Mouse (Mus musculus) hindbrain, embryonic 12.5 days (tissue): ENCODE results near the gene Gabpb2. TPM values are rescaled to one million over a fixed set of nuclear protein-coding genes. Genes with fewer than 3 reads are reported as not detected.
A peak's percentile ranks its signal among the peaks of the same experiment; 100 is the strongest.

Source experiments
- ATAC-seq: fragments of 200-750 bp; cut with Nextera tagmentation; 2 replicates; pipeline ENCODE4 v1.8.0; 2017; ENCODE audit warnings: moderate TSS enrichment; ENCODE audit not compliant: low FRiP score
- H3K27ac ChIP-seq: fragments of 300-500 bp; sonication (generic); 2 replicates; pipeline ENCODE4 v1.5.1; 2016; ENCODE audit warnings: mild to moderate bottlenecking
- H3K27me3 ChIP-seq: fragments of 300-500 bp; sonication (generic); 2 replicates; pipeline ENCODE4 v1.6.1; 2016; ENCODE audit warnings: mild to moderate bottlenecking
- H3K36me3 ChIP-seq: fragments of 300-500 bp; sonication (generic); 2 replicates; pipeline ENCODE4 v1.6.1; 2016; ENCODE audit warnings: mild to moderate bottlenecking
- H3K4me1 ChIP-seq: fragments of 300-500 bp; sonication (generic); 2 replicates; pipeline ENCODE4 v1.6.1; 2016
- H3K4me2 ChIP-seq: fragments of 300-500 bp; sonication (generic); replicated peaks from 2 replicates; pipeline ENCODE4 v1.6.1; 2016; ENCODE audit warnings: mild to moderate bottlenecking
- H3K4me3 ChIP-seq: fragments of 300-500 bp; sonication (generic); 2 replicates; pipeline ENCODE4 v1.5.1; 2016; ENCODE audit warnings: mild to moderate bottlenecking
- H3K9ac ChIP-seq: fragments of 300-500 bp; sonication (generic); 2 replicates; pipeline ENCODE4 v1.6.1; 2016; ENCODE audit warnings: mild to moderate bottlenecking, moderate library complexity
- H3K9me3 ChIP-seq: fragments of 300-500 bp; sonication (generic); replicated peaks from 2 replicates; pipeline ENCODE4 v1.6.1; 2016; ENCODE audit warnings: mild to moderate bottlenecking
- WGBS: fragments of 180-500 bp; shearing (Covaris S2); methylation state at CpG from one replicate; pipeline ENCODE4 v1.1.7; 2016; 5-methylcytosine and 5-hydroxymethylcytosine counted together
- polyA plus RNA-seq: library from polyadenylated mRNA; unstranded; fragments of >200 nt; fragmentation: Nextera tagmentation; extraction: Ambion mirVana; gene quantifications from 2 replicates; pipeline ENCODE4 v1.2.1, GENCODE M21; 2016

The Gabpb2 gene
- polyA plus RNA-seq, 1 experiment from 2014 or later, result 10.8 TPM

DNA sequence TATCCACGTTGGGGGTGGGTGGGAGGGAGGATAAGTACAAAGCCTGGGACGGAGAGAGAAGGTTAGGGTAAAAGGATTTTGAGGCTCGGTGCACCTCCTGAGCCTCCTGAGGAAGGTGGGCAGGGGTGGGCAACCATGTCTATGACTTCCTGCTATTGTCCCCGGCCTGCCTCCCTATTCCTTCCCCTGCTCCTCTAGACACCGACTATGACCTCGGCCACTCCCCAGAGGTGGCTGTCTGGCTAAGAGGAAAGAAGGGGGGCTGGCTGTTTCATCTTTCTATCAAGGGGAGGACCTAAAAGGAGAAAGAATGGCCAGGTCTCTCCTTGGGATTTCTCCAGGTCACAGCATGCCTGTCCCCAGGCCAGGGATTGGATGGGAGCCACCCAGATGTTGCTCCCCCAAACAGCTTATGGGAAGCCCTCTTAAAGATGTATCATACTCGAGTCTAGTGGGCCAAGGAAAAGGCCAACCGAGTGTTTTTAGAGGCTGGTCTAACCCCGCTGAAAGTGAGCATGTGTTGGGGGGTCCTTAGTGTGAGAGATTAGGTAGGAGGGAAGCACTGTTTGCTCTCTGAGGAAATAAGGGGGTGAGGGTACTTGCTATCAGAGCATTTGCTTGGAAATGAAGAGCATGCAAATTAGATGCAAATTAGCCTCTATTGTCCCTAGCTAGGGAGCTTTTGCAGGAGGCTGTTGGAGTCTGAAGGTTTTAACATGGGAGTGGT is 55.9 kb downstream of the Gabpb2 start:
- Histone ChIP-seq H3K4me2 (peak overlapping the region; percentile 76), H3K4me1 (peaks cover 44% of the 10 kb centered on the region), H3K36me3 (peaks cover 28% of the 10 kb centered on the region), H3K4me3 (peak overlapping the region; percentile 88), H3K27me3 (peaks cover 2% of the 10 kb centered on the region; the same call in 1 of the 2 replicates), H3K27ac (peak overlapping the region; percentile 91), H3K9me3 (no peaks in the 10 kb centered on the region), H3K9ac (peak overlapping the region; percentile 92)
- 5% methylated on average over 9 of the region's 9 CpGs for WGBS
- no peak for ATAC-seq

DNA sequence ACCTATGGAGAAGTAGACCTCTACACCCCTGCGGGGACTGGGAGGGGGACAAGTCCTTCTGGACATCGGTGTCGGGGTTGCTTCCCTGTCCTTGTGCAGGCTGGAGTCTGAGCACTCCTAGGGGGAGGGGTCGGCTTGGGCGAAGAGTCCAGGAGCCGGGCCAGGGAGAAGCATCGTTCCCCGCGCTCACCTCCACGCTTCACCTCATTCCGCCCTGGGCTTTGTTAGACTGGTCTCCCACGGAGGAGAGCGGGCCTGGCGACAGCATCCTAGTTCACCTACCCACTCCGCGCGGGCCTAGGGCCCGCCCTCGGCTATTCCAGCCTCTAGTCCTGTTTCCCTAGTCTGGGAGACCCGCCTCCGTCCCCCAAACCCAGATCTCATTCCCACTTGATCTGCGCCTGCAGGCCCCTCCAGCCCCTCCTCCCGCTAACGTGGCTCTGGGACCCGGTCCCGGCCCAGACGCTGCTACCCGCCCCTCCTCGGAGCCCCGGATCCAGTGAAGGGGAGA is 56.6 kb downstream of the Gabpb2 start:
- Histone ChIP-seq H3K4me1 (peaks cover 44% of the 10 kb centered on the region), H3K9me3 (no peaks in the 10 kb centered on the region), H3K9ac (peak overlapping the region; percentile 92), H3K27ac (peak overlapping the region; percentile 91), H3K4me3 (peak overlapping the region; percentile 88), H3K36me3 (peaks cover 21% of the 10 kb centered on the region), H3K27me3 (peaks cover 2% of the 10 kb centered on the region; the same call in 1 of the 2 replicates), H3K4me2 (peak overlapping the region; percentile 76)
- WGBS, result 0% methylated on average over 29 of the region's 30 CpGs
- peak; percentile 29 for ATAC-seq

DNA sequence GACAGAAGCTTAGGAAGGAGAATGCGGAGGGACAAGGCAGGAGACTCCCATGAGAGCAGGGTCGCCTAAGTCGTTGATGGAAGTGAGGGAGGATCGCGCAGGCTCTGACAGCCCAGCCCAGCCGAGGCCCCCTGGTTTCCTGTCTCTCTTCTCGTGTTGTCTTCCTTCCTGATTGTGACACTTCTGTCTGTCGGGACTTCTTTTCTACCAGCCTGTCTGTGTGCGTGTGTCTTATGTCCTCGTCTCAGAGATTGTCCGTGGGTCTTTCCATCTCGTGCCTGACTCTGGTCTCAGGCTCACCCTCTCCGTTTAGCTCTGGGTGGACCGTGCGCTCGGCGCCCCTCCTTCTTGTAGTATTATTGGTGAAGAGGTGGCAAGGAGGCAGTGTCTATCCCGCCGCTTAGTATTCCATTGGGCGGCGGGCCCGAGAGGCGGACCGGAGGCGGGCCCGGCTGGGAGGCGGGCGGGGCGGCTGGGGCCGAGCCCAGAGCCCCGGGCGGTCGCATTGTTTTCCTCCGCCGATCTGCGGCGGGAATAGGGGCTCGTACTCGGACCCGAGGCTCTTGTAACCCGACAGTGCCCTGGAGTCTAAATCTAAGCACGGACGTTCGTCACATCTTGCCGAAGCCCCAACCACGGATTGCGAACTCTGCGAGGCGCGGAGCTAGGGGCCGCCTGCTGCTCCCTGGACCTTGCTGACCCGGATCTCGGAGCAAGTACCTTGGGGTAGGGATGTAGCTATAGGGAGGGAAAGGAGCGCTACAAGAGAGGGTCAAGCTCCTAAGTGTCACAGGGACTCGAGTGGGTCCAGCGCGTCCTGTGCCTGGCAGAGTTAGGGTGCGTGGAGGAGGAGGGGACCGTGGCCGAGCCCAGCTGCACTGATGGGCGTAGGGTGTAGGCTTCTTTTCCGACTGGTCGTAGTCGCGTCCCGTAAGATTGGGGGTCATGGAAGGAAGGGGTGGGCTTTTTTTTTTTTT is 57.4 kb downstream of the Gabpb2 start, which contains the start of gene Sema6c:
Gene Sema6c, plus strand, starts transcription at position 471 of the 977 bp plus-strand sequence.
- Histone ChIP-seq H3K9ac (peak within 1 kb of the TSS; percentile 92), H3K4me3 (peak within 1 kb of the TSS; percentile 88), H3K36me3 (peaks cover 13% of the 10 kb centered on the region), H3K27ac (peak within 1 kb of the TSS; percentile 91), H3K4me2 (peak within 1 kb of the TSS; percentile 76), H3K27me3 (peaks cover 2% of the 10 kb centered on the region; the same call in 1 of the 2 replicates), H3K9me3 (no peaks in the 10 kb centered on the region), H3K4me1 (peaks cover 44% of the 10 kb centered on the region)
- WGBS, result under 1% methylated on average over 66 of the region's 66 CpGs
- peak; percentile 96 for ATAC-seq

DNA sequence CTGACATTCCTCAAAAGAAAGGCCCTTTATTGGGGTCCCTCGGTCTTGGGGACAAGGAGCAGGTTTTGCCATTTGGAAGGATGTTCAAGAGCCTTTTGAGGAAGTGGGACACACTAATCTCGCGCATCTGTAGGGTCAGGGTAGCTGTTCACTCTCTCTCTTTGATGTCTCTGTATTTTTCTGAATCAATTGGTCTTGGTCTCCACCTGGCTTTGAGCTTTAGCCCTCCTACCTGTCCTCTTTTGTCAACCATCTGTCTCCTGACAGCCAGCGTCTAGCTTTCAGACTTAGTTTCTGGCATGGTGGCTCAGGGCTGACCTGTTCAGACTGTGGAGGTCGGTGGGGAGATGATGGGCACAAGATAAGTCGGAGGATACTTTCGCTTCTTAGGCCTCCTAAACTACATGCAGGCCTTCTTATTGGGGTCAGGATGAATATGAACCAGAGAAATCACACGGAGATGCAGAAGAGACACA is 58.2 kb downstream of the Gabpb2 start:
- peaks cover 6% of the 10 kb centered on the region for H3K36me3 ChIP-seq
- H3K9ac ChIP-seq, result peak overlapping the region; percentile 92
- 14% methylated on average over 8 of the region's 8 CpGs for WGBS
- peaks cover 41% of the 10 kb centered on the region for H3K4me1 ChIP-seq
- ATAC-seq, result no peak
- H3K27me3 ChIP-seq, result peaks cover 2% of the 10 kb centered on the region; the same call in 1 of the 2 replicates
- peak overlapping the region; percentile 91; the same call in 1 of the 2 replicates for H3K27ac ChIP-seq
- peak overlapping the region; percentile 88 for H3K4me3 ChIP-seq
- no peaks in the 10 kb centered on the region for H3K9me3 ChIP-seq
- H3K4me2 ChIP-seq, result peak overlapping the region; percentile 76

DNA sequence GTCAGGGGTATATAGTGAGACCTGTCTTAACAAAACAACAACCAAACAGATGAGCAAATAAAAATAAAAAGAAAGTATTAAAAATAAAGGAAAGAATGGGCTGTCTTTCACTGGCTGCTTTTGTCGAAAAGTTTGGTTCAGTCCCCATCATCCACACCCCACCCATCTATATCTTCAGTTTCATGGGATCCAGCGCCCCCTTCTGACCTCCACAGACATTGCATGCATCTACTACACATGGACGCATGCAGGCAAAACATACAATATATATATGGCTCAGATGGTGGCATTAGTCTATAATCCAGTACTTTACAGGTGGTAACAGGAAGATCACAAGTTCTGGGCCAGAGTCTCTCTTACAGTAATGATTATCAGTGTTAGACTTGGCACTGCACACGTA is 63.8 kb downstream of the Gabpb2 start:
- WGBS, result 59% methylated on average over 4 of the region's 4 CpGs

DNA sequence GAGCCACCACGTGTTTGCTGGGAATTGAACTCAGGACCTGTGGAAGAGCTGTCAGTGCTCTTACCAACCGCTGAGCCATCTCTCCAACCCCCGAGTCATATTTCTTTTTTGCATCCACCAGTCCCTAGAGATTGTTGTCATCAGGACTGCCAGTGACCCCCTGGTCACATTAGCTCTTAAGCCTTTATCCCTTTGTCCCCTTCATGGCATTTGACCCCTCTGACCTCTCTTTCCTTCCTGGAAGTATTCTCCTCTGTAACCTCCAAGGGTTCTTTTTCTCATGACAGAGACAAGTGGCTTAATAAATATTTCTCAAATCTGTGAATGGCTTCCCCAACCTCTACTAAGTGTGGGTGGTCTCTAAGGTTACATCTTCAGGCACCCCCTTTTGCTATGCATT is 69.8 kb downstream of the Gabpb2 start:
- Histone ChIP-seq H3K27ac (no peak overlapping the region), H3K9me3 (no peaks in the 10 kb centered on the region), H3K36me3 (no peaks in the 10 kb centered on the region), H3K27me3 (no peaks in the 10 kb centered on the region), H3K4me3 (no peak overlapping the region), H3K4me1 (no peaks in the 10 kb centered on the region), H3K4me2 (no peak overlapping the region), H3K9ac (no peak overlapping the region)
- 48% methylated on average over 3 of the region's 3 CpGs for WGBS
- ATAC-seq, result no peak

More for the DNA sequence above, 63.8 kb downstream of the Gabpb2 start:
- H3K9me3 ChIP-seq, result no peaks in the 10 kb centered on the region
- H3K4me2 ChIP-seq, result no peak overlapping the region
- no peak overlapping the region for H3K4me3 ChIP-seq
- no peaks in the 10 kb centered on the region for H3K36me3 ChIP-seq
- H3K9ac ChIP-seq, result no peak overlapping the region
- ATAC-seq, result no peak
- H3K4me1 ChIP-seq, result no peaks in the 10 kb centered on the region
- peaks cover 2% of the 10 kb centered on the region; the same call in 1 of the 2 replicates for H3K27me3 ChIP-seq
- no peak overlapping the region for H3K27ac ChIP-seq

DNA sequence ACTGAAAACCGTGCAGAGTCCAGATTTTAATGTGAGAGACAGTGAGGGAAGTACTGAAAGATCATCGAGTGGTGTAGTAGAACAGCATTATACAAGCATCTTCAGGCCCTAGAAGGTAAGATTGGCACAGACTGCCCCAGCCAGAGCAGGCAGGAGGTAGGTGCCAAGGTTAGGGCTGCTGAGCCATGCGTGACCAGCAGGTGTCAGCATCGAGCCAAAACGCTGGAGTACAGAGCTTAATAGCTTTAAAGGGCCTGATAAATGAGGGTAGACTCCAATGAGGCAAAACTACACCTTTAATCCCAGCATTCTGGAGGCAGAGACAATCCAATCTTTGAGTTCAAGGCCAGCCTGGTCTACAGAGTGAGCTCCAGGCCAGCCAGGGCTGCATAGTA is 75.1 kb downstream of the Gabpb2 start:
- WGBS, result 10% methylated on average over 5 of the region's 5 CpGs
- Histone ChIP-seq H3K4me2 (no peak overlapping the region), H3K27me3 (no peaks in the 10 kb centered on the region), H3K4me3 (no peak overlapping the region), H3K9me3 (no peaks in the 10 kb centered on the region), H3K9ac (no peak overlapping the region), H3K36me3 (peaks cover 19% of the 10 kb centered on the region), H3K4me1 (0 out of 2 replicates have a peak, but pooled peaks cover 3% of the 10 kb centered on the region), H3K27ac (no peak overlapping the region)
- ATAC-seq, result peak; percentile 79

DNA sequence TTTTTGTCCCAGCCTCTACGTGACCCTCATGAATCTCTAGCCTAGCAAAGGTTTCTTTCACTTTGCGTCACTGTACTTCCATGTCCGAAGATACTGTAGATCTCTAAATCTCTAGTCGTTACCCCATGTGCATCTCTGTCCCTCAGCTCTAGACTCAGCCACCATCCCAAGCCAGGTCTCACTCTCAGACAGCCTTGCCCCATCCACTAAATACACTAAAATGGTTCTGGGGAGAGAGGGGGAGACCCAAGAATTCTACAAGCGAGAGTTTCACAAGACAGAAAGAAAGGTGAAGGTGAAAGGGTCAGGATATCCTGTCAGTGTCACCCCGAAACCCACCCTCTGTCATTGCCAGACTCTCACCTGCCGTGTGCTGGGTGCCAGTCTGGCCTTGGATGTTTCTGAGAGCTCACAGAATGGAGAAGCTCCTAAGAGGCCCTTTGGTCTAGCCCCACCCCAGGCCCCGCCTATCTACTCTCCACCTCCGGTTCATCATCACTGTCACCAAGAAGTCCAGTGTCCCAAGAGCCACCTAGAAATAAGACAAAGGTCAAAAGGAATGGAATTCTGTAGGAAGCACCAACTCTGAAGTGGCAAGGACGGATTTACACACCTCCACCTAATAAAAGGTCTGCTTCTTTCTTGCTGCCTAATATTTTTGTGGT is 75.6 kb downstream of the Gabpb2 start, which contains the start of gene Tnfaip8l2:
Gene Tnfaip8l2, minus strand, starts transcription at position 409 of the 665 bp plus-strand sequence.
- Histone ChIP-seq H3K27ac (no peak within 1 kb of the TSS), H3K9ac (no peak within 1 kb of the TSS), H3K9me3 (no peaks in the 10 kb centered on the region), H3K27me3 (no peaks in the 10 kb centered on the region), H3K4me1 (0 out of 2 replicates have a peak, but pooled peaks cover 3% of the 10 kb centered on the region), H3K4me3 (no peak within 1 kb of the TSS), H3K4me2 (no peak within 1 kb of the TSS), H3K36me3 (peaks cover 19% of the 10 kb centered on the region)
- ATAC-seq, result no peak
- WGBS, result 84% methylated on average over 10 of the region's 10 CpGs

DNA sequence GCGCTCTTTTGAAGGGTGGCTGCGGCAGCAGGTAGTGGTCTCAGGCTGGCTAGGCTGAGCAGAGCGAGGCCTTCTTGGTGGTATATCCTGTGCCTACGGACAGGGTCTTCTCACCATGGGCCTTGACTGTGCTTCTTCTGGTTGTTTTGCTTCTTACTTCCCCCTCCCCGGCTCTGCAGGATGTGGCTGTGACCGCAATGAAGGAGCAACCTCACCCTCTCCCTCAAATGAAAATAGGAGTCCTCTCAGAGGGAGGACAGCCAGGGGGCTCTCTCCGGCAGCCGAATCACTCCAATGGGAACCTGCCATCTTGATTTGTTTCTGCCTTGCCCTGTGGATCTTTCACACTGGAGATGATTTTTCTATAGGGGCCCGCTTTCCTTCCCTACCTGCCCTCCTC is 76.2 kb downstream of the Gabpb2 start:
- Histone ChIP-seq H3K4me2 (no peak overlapping the region), H3K27me3 (no peaks in the 10 kb centered on the region), H3K36me3 (peaks cover 19% of the 10 kb centered on the region), H3K4me3 (no peak overlapping the region), H3K9ac (no peak overlapping the region), H3K27ac (no peak overlapping the region), H3K4me1 (0 out of 2 replicates have a peak, but pooled peaks cover 3% of the 10 kb centered on the region), H3K9me3 (no peaks in the 10 kb centered on the region)
- 94% methylated on average over 9 of the region's 9 CpGs for WGBS
- no peak for ATAC-seq

DNA sequence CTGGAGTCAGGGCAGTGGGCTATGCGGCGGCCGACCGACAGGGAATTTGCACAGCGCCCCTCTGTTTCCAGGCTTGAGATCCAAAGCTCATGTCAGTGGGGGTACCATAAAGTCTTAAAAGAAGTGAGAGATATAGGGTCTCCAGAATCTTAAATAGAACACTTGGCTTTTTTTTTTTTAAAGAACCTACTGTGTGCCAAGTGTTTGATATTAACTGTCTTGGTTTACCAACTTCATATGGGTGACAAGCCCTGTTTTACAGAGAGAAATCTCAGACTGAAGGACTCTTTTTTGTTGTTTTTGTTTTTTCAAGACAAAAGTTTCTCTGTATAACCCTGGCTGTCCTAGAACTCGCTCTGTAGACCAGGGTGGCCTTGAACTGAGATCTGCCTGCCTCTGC is 76.9 kb downstream of the Gabpb2 start:
- H3K4me3 ChIP-seq, result no peak overlapping the region
- no peaks in the 10 kb centered on the region for H3K27me3 ChIP-seq
- H3K9me3 ChIP-seq, result no peaks in the 10 kb centered on the region
- ATAC-seq, result no peak
- no peak overlapping the region for H3K9ac ChIP-seq
- H3K27ac ChIP-seq, result no peak overlapping the region
- peaks cover 19% of the 10 kb centered on the region for H3K36me3 ChIP-seq
- H3K4me2 ChIP-seq, result no peak overlapping the region
- peaks cover 7% of the 10 kb centered on the region for H3K4me1 ChIP-seq
- 83% methylated on average over 6 of the region's 6 CpGs for WGBS

DNA sequence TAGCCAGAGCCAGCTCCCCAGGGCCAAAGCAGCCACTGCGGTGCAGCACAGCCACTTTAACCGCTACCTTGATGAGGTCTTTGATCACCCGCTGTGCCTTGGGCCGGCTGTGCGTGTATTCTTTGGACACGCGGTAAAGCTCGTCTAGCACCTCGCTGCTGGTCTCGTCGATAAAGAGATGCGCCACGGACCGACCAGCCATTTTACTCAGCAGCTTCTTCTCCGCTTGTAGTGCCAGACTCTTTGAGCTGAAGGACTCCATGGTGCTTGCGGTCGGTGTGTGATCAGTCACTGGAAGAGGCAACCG is 77.5 kb downstream of the Gabpb2 start:
- Histone ChIP-seq H3K9me3 (no peaks in the 10 kb centered on the region), H3K9ac (no peak overlapping the region), H3K27me3 (no peaks in the 10 kb centered on the region), H3K27ac (no peak overlapping the region), H3K4me3 (no peak overlapping the region), H3K36me3 (peaks cover 19% of the 10 kb centered on the region), H3K4me2 (no peak overlapping the region), H3K4me1 (peaks cover 13% of the 10 kb centered on the region)
- no peak for ATAC-seq
- 61% methylated on average over 18 of the region's 18 CpGs for WGBS
